Mouse (Mus musculus) ES-E14 (cell line): ENCODE measurements around the gene Dpep2nb. TPM values are rescaled to one million over a fixed set of nuclear protein-coding genes. Genes with fewer than 3 reads are reported as not detected.
"Not testable (repeated sequence)": the region's sequence is repeated elsewhere in the genome, so short reads cannot be mapped to it uniquely, and the experiment has no call there.

Experiments
- DNase-seq: peaks from one replicate; pipeline ENCODE4 v3.0.0-alpha.2; 2013; ENCODE audit warnings: low read depth, low spot score
- H3K27ac ChIP-seq: 2 replicates; pipeline ENCODE4 v1.5.1; 2012; ENCODE audit warnings: low read depth, mild to moderate bottlenecking, low read length, moderate library complexity, mixed read lengths; ENCODE audit not compliant: poor library complexity, insufficient read depth, severe bottlenecking
- H3K36me3 ChIP-seq: 2 replicates; pipeline ENCODE4 v1.6.1; 2012; ENCODE audit warnings: mild to moderate bottlenecking, low read length, moderate library complexity, mixed read lengths; ENCODE audit not compliant: control insufficient read depth, poor library complexity, insufficient read depth, severe bottlenecking
- H3K4me1 ChIP-seq, 2 experiments: fragments of 150-350 bp in 1 of 2; sonication (generic) in 1 of 2; 2 replicates each; pipeline ENCODE4 v1.6.1; 2012; ENCODE audit warnings: low read length in 2 of 2, mild to moderate bottlenecking in 1 of 2, mixed read lengths in 1 of 2; ENCODE audit not compliant: control insufficient read depth in 2 of 2, insufficient read depth in 2 of 2, poor library complexity in 1 of 2
- H3K4me3 ChIP-seq, 2 experiments: fragments of 150-350 bp in 1 of 2; sonication (generic) in 1 of 2; 2 replicates each; pipeline ENCODE4 v1.5.1; 2012; ENCODE audit warnings: low read length in 2 of 2, low read depth in 1 of 2, mild to moderate bottlenecking in 1 of 2, mixed read lengths in 1 of 2; ENCODE audit not compliant: insufficient read depth in 1 of 2, poor library complexity in 1 of 2, severe bottlenecking in 1 of 2
- H3K9ac ChIP-seq: 2 replicates; pipeline ENCODE4 v1.6.1; 2012; ENCODE audit warnings: low read depth, mild to moderate bottlenecking, low read length, mixed read lengths; ENCODE audit not compliant: poor library complexity, insufficient read depth, severe bottlenecking
- H3K9me3 ChIP-seq: fragments of 150-350 bp; sonication (generic); 2 replicates; pipeline ENCODE4 v1.6.1; 2012; ENCODE audit warnings: low read depth, mild to moderate bottlenecking, low read length; ENCODE audit not compliant: control insufficient read depth, insufficient read depth
- CHD2 ChIP-seq: IDR thresholded peaks from 2 replicates; pipeline ENCODE4 v1.6.1; 2014; ENCODE audit warnings: mild to moderate bottlenecking, low read depth, low read length, inconsistent platforms
- HCFC1 ChIP-seq: IDR thresholded peaks from 2 replicates; pipeline ENCODE4 v1.6.1; 2012; ENCODE audit warnings: low read length, inconsistent platforms, borderline replicate concordance; ENCODE audit not compliant: insufficient read depth
- MAFK ChIP-seq: IDR thresholded peaks from 2 replicates; pipeline ENCODE4 v1.6.1; 2014; ENCODE audit warnings: mild to moderate bottlenecking, low read depth, low read length, inconsistent platforms; ENCODE audit not compliant: insufficient read depth
- ZC3H11A ChIP-seq: IDR thresholded peaks from 2 replicates; pipeline ENCODE4 v1.6.1; 2012; ENCODE audit warnings: low read depth, mild to moderate bottlenecking, inconsistent platforms, low read length, borderline replicate concordance
- ZNF384 ChIP-seq: IDR thresholded peaks from 2 replicates; pipeline ENCODE4 v1.6.1; 2012; ENCODE audit warnings: low read depth, low read length, inconsistent platforms
- in situ Hi-C, 2 experiments: fragments of 600-800 bp; cut with MboI; formaldehyde crosslinking; loops; one replicate each; pipeline ENCODE4 v1.15.1; 2025; ENCODE audit warnings: low sequenced_read_pairs in 2 of 2, inconsistent platforms in 1 of 2; ENCODE audit not compliant: unreplicated experiment in 2 of 2
- total RNA-seq: library from RNA; depleted of rRNA; stranded (reverse); fragments of 300-350 nt; gene quantifications from 2 replicates; pipeline ENCODE4 v1.2.3, GENCODE M21; 2012

Dpep2nb gene
- total RNA-seq, 1 experiment, result not detected

- Histone ChIP-seq H3K27ac (no peak overlapping the region), H3K36me3 (peaks cover 8% of the 10 kb centered on the region; the same call in 1 of the 2 replicates), H3K4me3 (peak overlapping the region; percentile 79 to 95), H3K9me3 (no peaks in the 10 kb centered on the region), H3K9ac (peak overlapping the region; percentile 84), H3K4me1 (peaks cover 0 to 2% of the 10 kb centered on the region in 2 experiments; a peak in 1 of 4 replicates)
- in situ Hi-C loops, result no loop called here
- peak; percentile 92 for DNase-seq
- TF ChIP-seq HCFC1, result peak; percentile 83
- no peak for TF ChIP-seq CHD2
Measured at GRCm38 (mm10) chr8:106010748-106011642, 5.2 kb upstream of the Dpep2nb start.

GRCm38 (mm10) chr8:106007891-106008290 lies 2.1 kb upstream of the Dpep2nb start:
- DNase-seq, H3K4me3 ChIP-seq, H3K9ac ChIP-seq, H3K27ac ChIP-seq, in situ Hi-C loops, H3K4me1 ChIP-seq, H3K9me3 ChIP-seq, H3K36me3 ChIP-seq: not testable (repeated sequence)

GRCm38 (mm10) chr8:106007135-106007534 lies 1.4 kb upstream of the Dpep2nb start:
- Histone ChIP-seq H3K9ac (no peak overlapping the region), H3K9me3 (no peaks in the 10 kb centered on the region), H3K4me1 (peaks cover 0 to 2% of the 10 kb centered on the region in 2 experiments; a peak in 1 of 4 replicates), H3K4me3 (no peak overlapping the region), H3K27ac (no peak overlapping the region), H3K36me3 (peaks cover 3% of the 10 kb centered on the region; the same call in 1 of the 2 replicates)
- in situ Hi-C loops, result no loop called here
- TF ChIP-seq HCFC1 (no peak), CHD2 (no peak), MAFK (no peak)
- DNase-seq, result no peak

- Histone ChIP-seq H3K4me1 (peaks cover 0 to 2% of the 10 kb centered on the region in 2 experiments; a peak in 1 of 4 replicates), H3K9ac (no peak overlapping the region), H3K9me3 (no peaks in the 10 kb centered on the region), H3K27ac (no peak overlapping the region), H3K4me3 (no peak overlapping the region), H3K36me3 (peaks cover 3% of the 10 kb centered on the region; the same call in 1 of the 2 replicates)
- TF ChIP-seq ZNF384 (no peak), HCFC1 (no peak), MAFK (no peak), ZC3H11A (no peak), CHD2 (no peak)
- no peak for DNase-seq
- in situ Hi-C loops, result no loop called here
Measured at GRCm38 (mm10) chr8:106006413-106006812, 638 bp upstream of the Dpep2nb start.
